Mouse (Mus musculus) CH12.LX (cell line): ENCODE results near the gene Birc3.

ENCODE experiments used
- CTCF ChIP-seq, 2 experiments: IDR thresholded peaks in 1 of 2; conservative IDR thresholded peaks in 1 of 2; 2 replicates each; pipeline ENCODE4 v1.5.1; 2011 to 2012; ENCODE audit warnings: low read depth in 2 of 2, low read length in 2 of 2, improper control_type of control experiment in 1 of 2, inconsistent platforms in 1 of 2, mild to moderate bottlenecking in 1 of 2, moderate library complexity in 1 of 2
- EP300 ChIP-seq: IDR thresholded peaks from 2 replicates; pipeline ENCODE4 v1.6.1; 2011; ENCODE audit warnings: low read length, improper control_type of control experiment
- POLR2A ChIP-seq: IDR thresholded peaks from 2 replicates; pipeline ENCODE4 v1.6.1; 2011; ENCODE audit warnings: low read depth, mild to moderate bottlenecking, improper control_type of control experiment, low read length

DNA sequence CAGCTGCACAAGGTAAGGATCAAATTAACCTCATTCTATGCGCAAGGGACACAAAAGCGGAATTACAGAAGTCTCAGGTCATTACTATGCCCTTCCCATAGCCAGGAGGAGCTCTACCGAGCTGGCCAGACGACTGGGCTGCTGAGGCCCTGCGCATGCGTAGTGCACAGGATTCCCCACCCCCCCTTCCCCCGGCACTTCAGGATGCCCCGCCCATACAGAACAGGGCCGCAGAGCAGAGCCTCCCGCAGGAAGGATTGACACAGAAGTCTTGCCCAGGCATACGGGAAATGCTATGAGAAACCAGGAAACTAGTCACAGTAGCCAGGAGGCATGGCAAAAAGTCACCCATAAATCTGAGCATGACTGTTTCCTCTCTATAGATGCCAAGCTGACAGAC is 41.5 kb upstream of the Birc3 start:
- TF ChIP-seq EP300 = no peak
- no peak for TF ChIP-seq CTCF (conservative IDR thresholded peaks at IDR 0.05 in 1 of 2, IDR thresholded peaks at IDR 0.05 in 1 of 2; ENCODE audit: low read depth in 2 of 2, low read length in 2 of 2)
- no peak for TF ChIP-seq POLR2A
